Mouse (Mus musculus): ENCODE results near the gene Arntl2. TPM values are rescaled to one million over a fixed set of nuclear protein-coding genes. Genes with fewer than 3 reads are reported as not detected.

Arntl2 gene
- total and polyA plus RNA-seq, 3 experiments: not detected

DNA sequence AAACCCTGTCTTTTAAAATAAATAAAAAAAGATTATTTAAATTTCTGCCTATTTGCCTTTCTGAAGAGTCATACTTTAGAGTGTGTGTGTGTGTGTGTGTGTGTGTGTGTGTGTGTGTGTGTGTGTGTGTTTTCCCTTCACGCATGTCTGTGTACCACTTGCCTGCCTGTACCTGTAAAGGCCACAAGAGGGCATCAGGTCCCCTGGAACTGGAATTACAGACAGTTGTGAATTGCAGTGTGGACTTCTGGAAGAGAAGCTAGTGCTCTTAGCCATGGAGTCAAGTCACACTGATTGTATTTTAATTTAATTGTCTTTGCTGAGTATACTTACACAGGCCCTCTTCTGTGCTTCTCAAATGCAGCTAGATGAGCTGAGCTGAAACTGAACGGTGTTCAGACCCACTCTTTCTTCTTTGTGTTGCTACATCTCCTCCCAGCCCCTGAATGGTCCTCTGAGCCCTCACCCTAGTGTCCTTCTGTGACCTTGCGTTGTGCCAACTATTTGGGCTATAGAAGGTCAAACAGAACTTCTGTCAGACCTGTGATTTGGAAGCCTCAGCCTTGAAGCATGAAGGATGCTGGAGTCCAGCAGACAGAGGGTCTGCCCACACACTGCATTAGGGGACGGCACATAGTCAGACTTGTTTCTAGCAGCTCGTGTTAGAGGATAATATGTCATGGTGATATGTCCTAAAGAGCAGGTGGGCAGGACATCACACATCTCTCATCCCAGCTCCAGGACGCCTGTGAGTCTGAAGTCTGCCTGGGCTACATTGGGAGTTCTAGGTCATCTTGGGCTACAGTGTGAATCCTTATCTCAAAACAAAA, 37.8 kb downstream of the Arntl2 start (continued):
- TF ChIP-seq SMC3 (IDR thresholded peaks at IDR 0.05; ENCODE audit: low read depth, low read length): peak; percentile 91
- TF ChIP-seq PAX5 (IDR thresholded peaks at IDR 0.05; ENCODE audit: low read length): no peak
- TF ChIP-seq ZC3H11A (IDR thresholded peaks at IDR 0.05; ENCODE audit: low read depth, low read length): peak; percentile 63; the same call in 1 of the 2 replicates

GRCm38 (mm10) chr6:146834342-146834741, 38.5 kb downstream of the Arntl2 start:
- Histone ChIP-seq H3K36me3 (replicated peaks in 1 of 2; ENCODE audit: control insufficient read depth in 1 of 2, insufficient read depth in 1 of 2, low read length in 1 of 2) (no peaks in the 10 kb centered on the region), H3K79me2 (replicated peaks; ENCODE audit: control insufficient read depth, extremely low read depth, insufficient read depth, poor library complexity, severe bottlenecking) (no peaks in the 10 kb centered on the region), H3K9ac (ENCODE audit: insufficient read depth, low read depth) (no peak overlapping the region), H3K4me3 (replicated peaks in 1 of 3; ENCODE audit: low read depth in 2 of 3, low read length in 2 of 3, poor library complexity in 1 of 3) (no peak overlapping the region), H3K9me3 (replicated peaks; ENCODE audit: low read length) (no peaks in the 10 kb centered on the region), H3K27ac (ENCODE audit: insufficient read depth, low read depth) (no peak overlapping the region), H3K4me2 (ENCODE audit: insufficient read depth, low read depth, poor library complexity, severe bottlenecking) (no peak overlapping the region), H3K27me3 (replicated peaks) (no peaks in the 10 kb centered on the region), H3K4me1 (ENCODE audit: control insufficient read depth in 1 of 2, insufficient read depth in 2 of 2) (no peaks in the 10 kb centered on the region)
- TF ChIP-seq KAT2A (IDR thresholded peaks at IDR 0.05; ENCODE audit: insufficient replicate concordance, low read length): no peak
- dilution Hi-C loops (cut with MboI; ENCODE audit: extremely low pct_ligation_motif_present, extremely low pct_unique_long_range_greater_than_20kb, low sequenced_read_pairs) (no loop called here), in situ Hi-C loops (cut with MboI; ENCODE audit: low pct_ligation_motif_present, low pct_unique_long_range_greater_than_20kb, low sequenced_read_pairs) (loop anchor here (10.0 kb wide), 2 partner anchors 130 to 160 kb away; no protein-coding TSS in a partner anchor)
- DNase-seq (ENCODE audit: extremely low read depth): no peak

DNA sequence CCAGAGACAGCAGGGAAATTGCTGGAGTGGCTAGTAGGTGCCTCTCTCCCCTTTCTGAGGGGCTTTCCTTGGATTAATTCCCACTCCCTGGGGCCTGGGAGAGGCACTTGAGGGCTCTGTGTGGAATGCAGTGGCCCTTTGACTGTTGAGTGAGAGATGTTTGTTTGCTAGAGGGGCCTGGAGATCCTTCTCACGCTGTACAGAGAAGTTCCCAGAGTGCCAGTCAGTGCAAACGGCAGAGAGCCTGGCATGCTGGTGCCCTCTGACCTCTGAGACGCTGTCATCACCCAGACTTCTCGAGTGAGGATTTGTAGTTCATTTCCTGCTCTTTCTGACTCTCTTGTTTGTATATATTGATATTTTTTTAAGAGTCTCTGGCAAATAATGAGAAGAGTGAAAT, 39.9 kb downstream of the Arntl2 start:
- Histone ChIP-seq H3K36me3 (replicated peaks in 1 of 2; ENCODE audit: control insufficient read depth in 1 of 2, insufficient read depth in 1 of 2, low read length in 1 of 2) (no peaks in the 10 kb centered on the region), H3K9me3 (replicated peaks; ENCODE audit: low read length) (no peaks in the 10 kb centered on the region), H3K4me3 (replicated peaks in 1 of 3; ENCODE audit: low read depth in 2 of 3, low read length in 2 of 3, poor library complexity in 1 of 3) (no peak overlapping the region), H3K9ac (ENCODE audit: insufficient read depth, low read depth) (no peak overlapping the region), H3K79me2 (replicated peaks; ENCODE audit: control insufficient read depth, extremely low read depth, insufficient read depth, poor library complexity, severe bottlenecking) (no peaks in the 10 kb centered on the region), H3K27me3 (replicated peaks) (no peaks in the 10 kb centered on the region), H3K27ac (ENCODE audit: insufficient read depth, low read depth) (no peak overlapping the region), H3K4me1 (ENCODE audit: control insufficient read depth in 1 of 2, insufficient read depth in 2 of 2) (no peaks in the 10 kb centered on the region), H3K4me2 (ENCODE audit: insufficient read depth, low read depth, poor library complexity, severe bottlenecking) (no peak overlapping the region)
- in situ Hi-C loops (cut with MboI; ENCODE audit: low pct_ligation_motif_present, low pct_unique_long_range_greater_than_20kb, low sequenced_read_pairs) (loop anchor here (10.0 kb wide), 2 partner anchors 129 to 159 kb away; no protein-coding TSS in a partner anchor), dilution Hi-C loops (cut with MboI; ENCODE audit: extremely low pct_ligation_motif_present, extremely low pct_unique_long_range_greater_than_20kb, low sequenced_read_pairs) (no loop called here)
- TF ChIP-seq CHD1 (IDR thresholded peaks at IDR 0.05; ENCODE audit: low read depth, low read length) (no peak), ZNF384 (IDR thresholded peaks at IDR 0.05; ENCODE audit: low read depth, low read length) (no peak), MAFK (IDR thresholded peaks at IDR 0.05; ENCODE audit: insufficient replicate concordance, low read length) (no peak), ELF1 (IDR thresholded peaks at IDR 0.05; ENCODE audit: low read depth, low read length) (no peak), JUN (IDR thresholded peaks at IDR 0.05; ENCODE audit: insufficient read depth, low read depth, low read length) (no peak), ZC3H11A (IDR thresholded peaks at IDR 0.05; ENCODE audit: low read depth, low read length) (no peak), NELFE (IDR thresholded peaks at IDR 0.05; ENCODE audit: low read depth, low read length) (no peak), NRF1 (IDR thresholded peaks at IDR 0.05; ENCODE audit: low read depth, low read length) (no peak), TCF12 (IDR thresholded peaks at IDR 0.05; ENCODE audit: low read depth, low read length) (no peak), IRF4 (IDR thresholded peaks at IDR 0.05; ENCODE audit: low read depth, low read length) (no peak), USF1 (IDR thresholded peaks at IDR 0.05; ENCODE audit: low read depth, low read length) (no peak), CTCF (conservative IDR thresholded peaks at IDR 0.05 in 1 of 2, IDR thresholded peaks at IDR 0.05 in 1 of 2; ENCODE audit: low read depth in 2 of 2, low read length in 2 of 2) (no peak), RAD21 (IDR thresholded peaks at IDR 0.05; ENCODE audit: low read depth, low read length) (no peak), HCFC1 (IDR thresholded peaks at IDR 0.05; ENCODE audit: low read depth, low read length) (no peak)
- no peak for DNase-seq (ENCODE audit: extremely low read depth)

Data from CH12.LX (cell line).